15 mouse cellular contexts compared by ENCODE assay signal in genomic region chr7:97783523-97783922, GRCm38 (mm10).
DNase-seq lines count a peak whose midpoint lies in the region.
"Had no signal": no experiment of that assay in that cellular context is flagged by ENCODE, and none has a peak within 500 bp of the region (broad histone marks: within the 10 kb centered on the region; RNA-seq: fewer than 3 reads in every experiment).

No protein-coding gene starts in this region.

- DNase-seq in heart, adult 11 months: peak; percentile 56
- no peak for DNase-seq in heart, adult 9 months (ENCODE audit: low spot score in 2 of 2)
- DNase-seq in R1 (ENCODE audit: low read depth, low spot score): peak; percentile 62
- DNase-seq in embryo, embryonic 9.5 days (ENCODE audit: extremely low spot score): no peak
- DNase-seq: adrenal gland, adult 2 months; adrenal gland, adult 8-10 months; adrenal gland, postnatal 10 days; adrenal gland, postnatal 14 days; adrenal gland, postnatal 25 days; adrenal gland, postnatal 36 days; B cell, adult 2 months; cerebellum, adult 11 months; cerebellum, adult 11-12 months; cerebellum, adult 18-20 months; cerebellum, adult 2 months had no signal

Comparison
In these comparisons a context has a peak if more than half of its experiments do, and no peak if none do; other contexts are left out.
1. DNase-seq: peak in heart, adult 11 months (single experiment) and R1 (single experiment); none in heart, adult 9 months (0 of 2) and embryo, embryonic 9.5 days (single experiment).